Mouse (Mus musculus): ENCODE measurements around the gene Lhfpl3. TPM values are rescaled to one million over a fixed set of nuclear protein-coding genes. Genes with fewer than 3 reads are reported as not detected.

Gene Lhfpl3
- polyA plus RNA-seq, 1 experiment: 0.14 TPM

DNA sequence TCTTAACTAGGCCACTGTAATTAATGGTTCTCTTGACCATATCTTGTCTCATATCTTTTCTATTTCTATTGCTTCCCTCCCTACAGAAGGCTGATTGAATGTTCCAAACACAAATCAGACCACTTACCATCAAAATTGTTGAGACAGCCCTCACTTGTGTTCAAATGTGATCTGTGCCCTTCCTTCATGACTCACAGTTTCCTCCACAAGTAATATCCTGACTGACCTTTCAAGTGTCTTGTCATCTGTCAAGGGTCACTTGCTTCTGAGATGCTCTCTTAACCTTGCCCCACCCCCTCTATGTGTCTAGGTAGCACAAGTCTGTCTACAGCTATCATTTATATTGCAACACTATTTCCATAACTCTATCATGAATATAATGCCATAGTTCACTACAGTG lies 154.1 kb downstream of the Lhfpl3 start:
- no peaks in the 10 kb centered on the region for H3K4me1 ChIP-seq (ENCODE audit: control insufficient read depth, insufficient read depth, insufficient read length, low read length)
- TF ChIP-seq CTCF (IDR thresholded peaks at IDR 0.05; ENCODE audit: extremely low read depth, insufficient read length, insufficient replicate concordance, low read depth, low read length) (no peak), POLR2A (IDR thresholded peaks at IDR 0.05; ENCODE audit: low read depth, low read length) (no peak)
- H3K27ac ChIP-seq (ENCODE audit: insufficient read depth, low read depth, low read length): no peak overlapping the region
- no peaks in the 10 kb centered on the region for H3K36me3 ChIP-seq (ENCODE audit: control insufficient read depth, insufficient read depth, low read length)
- no peak overlapping the region for H3K4me3 ChIP-seq (ENCODE audit: low read depth, low read length)
- no peaks in the 10 kb centered on the region for H3K27me3 ChIP-seq (ENCODE audit: control insufficient read depth, insufficient read depth, low read length)

DNA sequence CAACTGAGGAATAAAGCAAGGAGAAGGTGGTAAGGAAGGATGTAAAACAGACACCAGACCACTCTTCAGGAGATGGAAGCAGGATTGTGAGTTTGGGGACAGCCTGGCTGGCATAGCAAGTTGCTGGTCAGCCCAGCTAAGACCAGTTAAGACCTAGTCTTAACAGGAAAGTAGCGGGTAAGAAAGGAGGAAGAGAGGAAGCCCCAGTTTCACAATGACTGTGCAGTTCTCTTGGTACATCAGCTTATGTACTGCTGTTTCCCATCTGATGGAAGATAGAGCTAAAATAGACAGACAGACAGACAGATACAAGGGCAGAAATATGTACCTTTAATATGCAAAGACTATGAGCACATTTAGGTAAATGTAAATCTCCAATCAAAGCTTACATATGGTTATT lies 171.3 kb downstream of the Lhfpl3 start:
- H3K4me3 ChIP-seq (ENCODE audit: low read depth, low read length): no peak overlapping the region
- WGBS: 63% methylated on average over 1 of the region's 1 CpGs

DNA sequence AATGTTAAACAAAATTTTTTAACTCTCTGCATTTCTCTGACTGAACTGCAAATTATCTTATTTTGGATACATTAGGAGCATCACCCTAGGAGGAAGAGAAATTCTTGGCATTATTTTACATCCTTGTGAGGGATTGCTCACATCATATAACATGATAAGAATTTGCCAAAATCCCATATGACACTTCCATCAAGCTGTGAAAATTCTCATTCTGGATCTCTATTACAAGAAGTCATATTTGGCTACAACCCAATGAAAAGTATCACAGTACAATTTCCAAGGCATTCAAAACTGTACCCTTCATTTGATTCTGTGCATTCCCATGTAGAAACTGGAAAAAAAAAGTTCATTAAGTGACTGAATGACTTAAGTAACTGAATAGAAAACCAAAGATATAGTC lies 180.3 kb downstream of the Lhfpl3 start:
- H3K4me3 ChIP-seq (ENCODE audit: low read depth, low read length): no peak overlapping the region
- TF ChIP-seq POLR2A (IDR thresholded peaks at IDR 0.05; ENCODE audit: low read depth, low read length) (no peak), CTCF (IDR thresholded peaks at IDR 0.05; ENCODE audit: extremely low read depth, insufficient read length, insufficient replicate concordance, low read depth, low read length) (no peak)
- H3K27me3 ChIP-seq (ENCODE audit: control insufficient read depth, insufficient read depth, low read length): no peaks in the 10 kb centered on the region
- no peaks in the 10 kb centered on the region for H3K36me3 ChIP-seq (ENCODE audit: control insufficient read depth, insufficient read depth, low read length)
- H3K4me1 ChIP-seq (ENCODE audit: control insufficient read depth, insufficient read depth, insufficient read length, low read length): no peaks in the 10 kb centered on the region
- no peak overlapping the region for H3K27ac ChIP-seq (ENCODE audit: insufficient read depth, low read depth, low read length)

More for the DNA sequence above, 171.3 kb downstream of the Lhfpl3 start:
- Histone ChIP-seq H3K27me3 (ENCODE audit: control insufficient read depth, insufficient read depth, low read length) (no peaks in the 10 kb centered on the region), H3K4me1 (ENCODE audit: control insufficient read depth, insufficient read depth, insufficient read length, low read length) (no peaks in the 10 kb centered on the region), H3K27ac (ENCODE audit: insufficient read depth, low read depth, low read length) (no peak overlapping the region), H3K36me3 (ENCODE audit: control insufficient read depth, insufficient read depth, low read length) (no peaks in the 10 kb centered on the region)
- TF ChIP-seq CTCF (IDR thresholded peaks at IDR 0.05; ENCODE audit: extremely low read depth, insufficient read length, insufficient replicate concordance, low read depth, low read length) (no peak), POLR2A (IDR thresholded peaks at IDR 0.05; ENCODE audit: low read depth, low read length) (no peak)

DNA sequence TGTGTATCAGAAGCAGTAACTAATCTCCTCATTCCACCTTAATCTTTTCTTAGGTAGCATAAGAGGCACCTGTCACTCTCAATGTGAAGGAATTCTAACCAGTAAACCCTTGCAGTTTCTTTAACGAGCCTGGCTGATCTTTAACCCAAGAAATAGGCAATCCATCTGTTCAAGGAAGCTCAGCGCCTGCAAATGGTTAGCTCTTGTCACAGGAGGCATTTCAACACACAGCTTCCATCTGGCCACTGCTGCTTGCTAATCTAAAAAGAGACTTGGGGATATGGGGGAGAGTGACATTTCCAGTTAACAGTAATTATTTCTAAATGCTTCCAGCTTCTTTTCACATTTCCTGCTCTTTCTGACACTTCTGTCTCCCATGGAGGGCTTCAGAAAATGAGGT lies 182.9 kb downstream of the Lhfpl3 start:
- no peaks in the 10 kb centered on the region for H3K4me1 ChIP-seq (ENCODE audit: control insufficient read depth, insufficient read depth, insufficient read length, low read length)
- H3K27ac ChIP-seq (ENCODE audit: insufficient read depth, low read depth, low read length): no peak overlapping the region
- TF ChIP-seq CTCF (IDR thresholded peaks at IDR 0.05; ENCODE audit: extremely low read depth, insufficient read length, insufficient replicate concordance, low read depth, low read length): no peak
- TF ChIP-seq POLR2A (IDR thresholded peaks at IDR 0.05; ENCODE audit: low read depth, low read length): no peak
- no peak overlapping the region for H3K4me3 ChIP-seq (ENCODE audit: low read depth, low read length)
- no peaks in the 10 kb centered on the region for H3K36me3 ChIP-seq (ENCODE audit: control insufficient read depth, insufficient read depth, low read length)
- 47% methylated on average over 2 of the region's 2 CpGs for WGBS
- H3K27me3 ChIP-seq (ENCODE audit: control insufficient read depth, insufficient read depth, low read length): no peaks in the 10 kb centered on the region

DNA sequence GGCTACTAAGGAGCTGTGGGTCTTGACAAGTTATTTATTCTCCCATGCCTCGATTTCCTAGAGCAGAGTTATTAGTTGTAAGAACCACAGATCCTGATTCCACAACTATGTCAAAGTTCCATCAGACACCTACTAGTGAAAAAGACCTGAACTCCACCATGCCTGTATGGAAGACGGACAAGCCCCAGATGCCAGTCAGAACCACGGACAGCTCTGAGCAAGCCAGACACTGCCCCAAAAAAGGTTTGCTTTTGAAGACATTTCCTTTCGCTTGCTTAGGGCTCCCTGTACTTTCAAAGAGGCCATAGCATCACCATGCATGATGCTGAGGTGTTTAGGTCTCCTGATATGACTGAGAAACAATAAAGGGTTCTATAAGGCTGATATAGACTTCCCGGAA lies 197.4 kb downstream of the Lhfpl3 start:
- H3K27ac ChIP-seq (ENCODE audit: insufficient read depth, low read depth, low read length): no peak overlapping the region
- H3K4me1 ChIP-seq (ENCODE audit: control insufficient read depth, insufficient read depth, insufficient read length, low read length): no peaks in the 10 kb centered on the region
- no peak for TF ChIP-seq CTCF (IDR thresholded peaks at IDR 0.05; ENCODE audit: extremely low read depth, insufficient read length, insufficient replicate concordance, low read depth, low read length)
- TF ChIP-seq POLR2A (IDR thresholded peaks at IDR 0.05; ENCODE audit: low read depth, low read length): no peak
- whole genome bisulfite sequencing: 52% methylated on average over 5 of the region's 5 CpGs
- H3K27me3 ChIP-seq (ENCODE audit: control insufficient read depth, insufficient read depth, low read length): no peaks in the 10 kb centered on the region
- no peaks in the 10 kb centered on the region for H3K36me3 ChIP-seq (ENCODE audit: control insufficient read depth, insufficient read depth, low read length)
- no peak overlapping the region for H3K4me3 ChIP-seq (ENCODE audit: low read depth, low read length)

DNA sequence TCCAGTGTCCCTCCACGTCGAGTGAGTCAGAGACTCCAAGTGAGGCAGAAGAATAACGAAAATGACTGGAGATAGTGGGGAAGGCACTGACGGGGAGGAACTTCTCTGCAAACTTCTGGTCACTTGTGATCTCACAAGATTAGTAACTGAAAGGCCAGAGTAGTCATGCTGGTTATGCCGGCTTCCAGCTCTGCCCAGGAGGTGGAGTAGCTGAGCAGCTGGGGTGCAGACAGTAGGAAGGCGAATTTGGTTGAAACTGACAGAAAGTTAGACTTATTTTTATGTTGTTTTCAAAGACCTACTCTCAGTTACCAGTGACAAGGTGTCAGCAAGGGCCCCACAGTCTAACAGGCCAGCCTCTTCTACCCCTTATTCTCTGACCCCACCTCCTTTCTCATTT lies 217.4 kb downstream of the Lhfpl3 start:
- Histone ChIP-seq H3K4me3 (ENCODE audit: low read depth, low read length) (no peak overlapping the region), H3K27ac (ENCODE audit: insufficient read depth, low read depth, low read length) (no peak overlapping the region), H3K4me1 (ENCODE audit: control insufficient read depth, insufficient read depth, insufficient read length, low read length) (no peaks in the 10 kb centered on the region), H3K27me3 (ENCODE audit: control insufficient read depth, insufficient read depth, low read length) (no peaks in the 10 kb centered on the region), H3K36me3 (ENCODE audit: control insufficient read depth, insufficient read depth, low read length) (no peaks in the 10 kb centered on the region)
- no peak for TF ChIP-seq POLR2A (IDR thresholded peaks at IDR 0.05; ENCODE audit: low read depth, low read length)
- TF ChIP-seq CTCF (IDR thresholded peaks at IDR 0.05; ENCODE audit: extremely low read depth, insufficient read length, insufficient replicate concordance, low read depth, low read length): no peak
- WGBS: 53% methylated on average over 6 of the region's 6 CpGs

DNA sequence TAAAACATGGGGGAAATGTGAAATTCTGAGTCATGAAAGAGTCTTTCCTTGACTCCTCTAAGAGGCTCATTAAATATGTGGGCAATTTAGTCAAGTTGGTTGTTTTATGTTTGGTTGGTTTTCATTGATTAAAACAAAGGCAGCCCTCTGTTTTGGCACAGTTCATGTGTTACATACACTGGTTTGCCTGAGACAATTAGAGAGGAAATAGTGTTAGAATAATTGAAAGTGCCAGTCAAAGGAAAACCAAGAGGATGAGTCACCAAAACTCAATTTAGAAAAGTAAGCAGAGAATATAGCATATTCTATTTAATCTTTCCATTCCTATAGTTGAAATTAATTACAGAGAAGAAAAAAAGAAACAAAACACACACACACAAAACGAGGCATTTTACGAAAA lies 240.9 kb downstream of the Lhfpl3 start:
- Histone ChIP-seq H3K4me3 (ENCODE audit: low read depth, low read length) (no peak overlapping the region), H3K36me3 (ENCODE audit: control insufficient read depth, insufficient read depth, low read length) (no peaks in the 10 kb centered on the region), H3K4me1 (ENCODE audit: control insufficient read depth, insufficient read depth, insufficient read length, low read length) (no peaks in the 10 kb centered on the region), H3K27ac (ENCODE audit: insufficient read depth, low read depth, low read length) (no peak overlapping the region), H3K27me3 (ENCODE audit: control insufficient read depth, insufficient read depth, low read length) (no peaks in the 10 kb centered on the region)
- TF ChIP-seq CTCF (IDR thresholded peaks at IDR 0.05; ENCODE audit: extremely low read depth, insufficient read length, insufficient replicate concordance, low read depth, low read length) (no peak), POLR2A (IDR thresholded peaks at IDR 0.05; ENCODE audit: low read depth, low read length) (no peak)
- WGBS: 87% methylated on average over 2 of the region's 2 CpGs

DNA sequence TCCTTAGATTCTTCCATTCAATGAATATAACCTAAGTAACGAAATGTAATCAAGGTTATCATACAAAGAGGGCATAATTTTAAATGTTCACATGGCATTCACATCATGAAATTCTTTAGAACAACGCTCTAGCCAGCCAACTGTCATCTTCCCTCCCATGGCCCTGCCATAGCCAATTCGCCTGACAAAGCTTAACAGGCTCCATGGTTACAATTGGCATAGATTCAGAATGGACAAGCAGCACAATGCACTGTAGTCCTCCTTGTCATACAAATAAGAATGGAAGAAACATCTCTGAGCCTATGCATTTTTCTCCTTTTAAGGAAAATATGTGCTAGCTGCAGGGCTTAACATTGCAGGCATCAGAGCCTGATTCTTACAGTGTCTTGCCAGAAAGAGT lies 254.0 kb downstream of the Lhfpl3 start:
- Histone ChIP-seq H3K4me1 (ENCODE audit: control insufficient read depth, insufficient read depth, insufficient read length, low read length) (no peaks in the 10 kb centered on the region), H3K36me3 (ENCODE audit: control insufficient read depth, insufficient read depth, low read length) (no peaks in the 10 kb centered on the region), H3K27ac (ENCODE audit: insufficient read depth, low read depth, low read length) (no peak overlapping the region), H3K27me3 (ENCODE audit: control insufficient read depth, insufficient read depth, low read length) (no peaks in the 10 kb centered on the region), H3K4me3 (ENCODE audit: low read depth, low read length) (no peak overlapping the region)
- WGBS: 58% methylated on average over 3 of the region's 3 CpGs
- TF ChIP-seq CTCF (IDR thresholded peaks at IDR 0.05; ENCODE audit: extremely low read depth, insufficient read length, insufficient replicate concordance, low read depth, low read length): no peak
- TF ChIP-seq POLR2A (IDR thresholded peaks at IDR 0.05; ENCODE audit: low read depth, low read length): no peak
